Mouse (Mus musculus) splenic B cell, adult 2 months (primary cell): ENCODE data around the gene Tle3.

Source experiments
- DNase-seq: peaks from one replicate; pipeline ENCODE4 v3.0.0-alpha.2; 2011; ENCODE audit warnings: low read depth, low spot score
- H3K27me3 ChIP-seq: 2 replicates; pipeline ENCODE4 v1.6.1; 2012; ENCODE audit warnings: mild to moderate bottlenecking, low read length, moderate library complexity, mixed read lengths; ENCODE audit not compliant: control insufficient read depth, poor library complexity, insufficient read depth, severe bottlenecking
- H3K36me3 ChIP-seq: 2 replicates; pipeline ENCODE4 v1.6.1; 2012; ENCODE audit warnings: mild to moderate bottlenecking, low read length, moderate library complexity, mixed read lengths; ENCODE audit not compliant: control insufficient read depth, poor library complexity, insufficient read depth, severe bottlenecking

Tle3 gene

DNA sequence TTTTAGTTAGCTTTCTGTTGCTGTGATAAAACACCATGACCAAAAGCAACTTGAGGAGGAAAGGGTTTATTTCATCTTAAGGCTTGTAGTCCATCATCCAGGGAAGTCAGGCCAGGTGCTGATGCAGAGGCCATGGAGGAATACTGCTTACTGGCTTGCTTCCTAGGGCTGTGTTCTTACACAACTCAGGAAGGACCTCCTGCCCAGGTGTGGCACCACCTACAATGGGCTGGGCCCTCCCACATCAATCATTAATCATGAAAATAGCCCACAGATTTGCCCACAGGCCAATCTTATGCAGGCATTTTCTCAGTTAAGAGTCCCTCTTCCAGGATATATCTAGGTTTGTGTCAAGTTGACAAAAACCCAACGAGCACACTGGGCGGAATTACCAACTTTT is 31.8 kb upstream of the Tle3 start:
- H3K27me3 ChIP-seq = no peaks in the 10 kb centered on the region
- no peak for DNase-seq

DNA sequence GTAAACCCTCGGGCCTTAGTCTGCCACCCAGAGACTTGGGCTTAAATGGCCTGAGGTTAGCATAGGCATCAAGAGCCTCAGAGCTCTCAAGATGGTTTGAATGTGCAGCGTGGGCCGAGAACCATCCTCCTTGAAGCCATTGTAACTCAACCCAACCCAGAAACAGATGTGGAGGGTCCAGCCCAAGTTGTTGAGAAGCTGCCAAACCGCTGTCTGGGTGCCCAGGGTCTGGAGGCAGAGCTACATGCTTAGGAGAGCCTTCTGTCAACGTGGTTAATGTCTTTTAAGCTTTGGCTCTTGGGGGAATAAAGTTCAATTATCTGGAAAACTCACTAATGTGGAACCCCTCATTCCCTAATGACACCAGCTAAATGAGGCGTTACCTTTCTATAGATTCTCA is 29.9 kb upstream of the Tle3 start:
- no peak for DNase-seq
- Histone ChIP-seq H3K27me3 (no peaks in the 10 kb centered on the region), H3K36me3 (no peaks in the 10 kb centered on the region)

More for the DNA sequence above, 31.8 kb upstream of the Tle3 start:
- H3K36me3 ChIP-seq = no peaks in the 10 kb centered on the region

DNA sequence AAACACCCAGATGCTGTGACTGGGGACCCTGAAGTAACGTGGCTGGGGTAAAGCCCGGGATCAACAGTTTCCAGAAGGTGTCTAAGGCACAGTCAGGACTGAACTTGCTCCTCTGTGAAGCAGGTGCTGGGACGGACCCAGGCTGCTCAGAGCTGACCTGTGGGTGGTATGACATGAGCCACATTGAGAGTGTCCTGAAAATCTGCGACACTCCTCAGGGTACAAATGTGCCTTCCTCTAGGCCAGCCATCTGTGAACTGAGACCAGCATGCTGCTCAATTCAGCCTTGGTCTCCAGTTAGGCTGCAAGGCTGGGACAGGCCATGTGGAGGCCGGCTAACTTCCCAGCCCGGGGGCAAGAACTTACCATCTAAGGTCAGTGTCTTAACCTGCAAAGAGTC is 27.5 kb upstream of the Tle3 start:
- Histone ChIP-seq H3K36me3 (no peaks in the 10 kb centered on the region), H3K27me3 (no peaks in the 10 kb centered on the region)
- no peak for DNase-seq

DNA sequence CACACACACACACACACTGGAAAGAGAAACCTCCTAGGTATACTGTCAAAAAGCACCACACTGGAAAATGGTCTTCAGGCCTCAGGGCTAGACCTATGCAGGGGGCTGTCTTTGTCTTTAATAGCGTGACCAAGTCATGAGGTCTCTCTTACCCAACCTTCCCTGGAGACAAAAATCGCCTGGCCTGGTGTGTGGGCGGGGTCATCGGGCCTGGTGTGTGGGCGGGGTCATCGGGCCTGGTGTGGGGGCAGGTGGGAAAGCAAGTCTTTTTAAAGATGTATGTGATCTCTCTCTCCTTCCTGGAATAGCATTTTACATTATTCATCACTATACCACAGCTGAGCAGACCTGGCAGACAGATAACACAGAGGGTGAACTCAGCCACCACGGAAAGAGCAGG is 25.2 kb upstream of the Tle3 start:
- Histone ChIP-seq H3K36me3 (no peaks in the 10 kb centered on the region), H3K27me3 (no peaks in the 10 kb centered on the region)
- DNase-seq = peak; percentile 57

DNA sequence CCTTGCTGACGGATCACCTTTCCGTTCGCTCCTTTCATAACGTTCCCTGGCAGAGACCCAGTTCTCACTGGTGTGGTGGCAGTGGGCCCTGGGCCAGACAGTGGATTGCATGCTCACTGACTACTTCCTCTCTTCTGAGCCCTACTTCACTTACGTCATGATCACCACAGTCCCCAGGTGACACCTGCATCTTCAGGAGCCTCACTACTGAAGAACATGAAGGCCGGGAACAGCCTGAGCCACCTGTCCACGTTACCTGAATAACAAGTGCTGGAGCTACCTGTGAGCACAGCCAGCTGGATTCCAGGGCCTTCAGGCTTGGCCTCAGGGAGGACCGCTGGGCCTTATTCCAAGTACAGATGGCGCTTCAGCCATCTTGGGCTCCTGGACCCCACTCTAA is 24.1 kb upstream of the Tle3 start:
- peak; percentile 69 for DNase-seq
- Histone ChIP-seq H3K27me3 (no peaks in the 10 kb centered on the region), H3K36me3 (no peaks in the 10 kb centered on the region)

DNA sequence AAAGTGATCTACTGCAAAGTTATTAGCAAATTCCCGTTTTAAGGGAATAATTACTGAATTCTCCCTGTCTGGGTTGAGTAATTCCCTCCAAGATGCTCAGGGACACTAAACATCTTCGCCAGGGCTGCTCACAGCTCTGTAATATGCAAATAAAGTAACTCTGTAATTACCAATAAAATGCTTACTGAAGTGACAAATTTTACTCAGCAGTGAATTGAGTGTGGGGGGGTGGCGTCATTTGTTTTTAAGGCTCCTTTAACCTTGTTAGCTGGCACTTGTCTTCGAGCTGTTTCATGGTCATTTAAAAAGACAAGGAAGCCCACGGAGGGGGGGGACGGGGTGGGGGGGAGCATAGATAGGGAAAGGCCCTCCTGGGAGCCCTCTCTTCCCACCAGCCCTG is 23.6 kb upstream of the Tle3 start:
- no peaks in the 10 kb centered on the region for H3K27me3 ChIP-seq
- no peaks in the 10 kb centered on the region for H3K36me3 ChIP-seq
- DNase-seq = no peak

DNA sequence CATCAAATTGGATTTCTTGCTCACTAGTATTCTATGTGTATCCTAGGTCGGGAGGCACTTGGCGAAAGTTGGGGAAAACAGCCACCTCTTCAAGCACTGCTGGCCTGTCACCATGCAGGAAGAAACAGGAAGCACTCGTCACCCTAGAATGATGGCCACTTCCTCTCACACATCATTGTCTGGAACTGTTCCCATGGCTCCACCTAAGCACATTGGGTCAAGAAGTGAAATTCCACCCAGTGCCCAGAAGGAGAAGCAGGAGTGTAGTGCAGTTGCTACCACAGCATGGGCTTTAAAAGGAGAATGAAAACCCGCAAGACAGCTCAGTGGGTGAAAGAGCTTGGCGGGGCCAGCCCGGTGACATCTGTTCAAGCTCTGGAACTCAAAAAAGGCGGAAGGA is 22.5 kb upstream of the Tle3 start:
- H3K36me3 ChIP-seq = no peaks in the 10 kb centered on the region
- no peaks in the 10 kb centered on the region for H3K27me3 ChIP-seq
- DNase-seq = peak; percentile 56

GRCm38 (mm10) chr9:61351164-61351563 is 21.0 kb upstream of the Tle3 start:
- no peaks in the 10 kb centered on the region for H3K27me3 ChIP-seq
- no peak for DNase-seq
- H3K36me3 ChIP-seq = no peaks in the 10 kb centered on the region

DNA sequence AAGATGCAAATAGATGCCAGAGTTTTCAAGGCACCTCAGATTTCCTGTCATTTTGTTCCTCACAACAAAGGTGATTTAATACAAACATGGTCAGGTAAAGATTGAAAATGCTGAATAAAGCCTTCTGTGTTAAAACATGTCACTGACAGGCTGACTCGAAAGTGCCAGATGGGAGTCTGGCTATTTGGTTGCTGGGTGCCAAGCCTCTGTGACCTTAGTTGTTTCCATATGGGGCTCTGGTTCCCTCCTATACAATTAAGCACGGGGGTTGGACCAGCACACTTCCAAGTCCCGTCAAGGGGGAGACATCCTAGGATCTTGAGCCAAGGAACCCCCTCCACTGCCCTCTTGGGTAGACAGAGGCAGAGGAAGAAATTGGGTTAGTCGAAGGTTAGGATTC is 13.2 kb upstream of the Tle3 start:
- no peak for DNase-seq
- no peaks in the 10 kb centered on the region for H3K27me3 ChIP-seq
- H3K36me3 ChIP-seq = no peaks in the 10 kb centered on the region

DNA sequence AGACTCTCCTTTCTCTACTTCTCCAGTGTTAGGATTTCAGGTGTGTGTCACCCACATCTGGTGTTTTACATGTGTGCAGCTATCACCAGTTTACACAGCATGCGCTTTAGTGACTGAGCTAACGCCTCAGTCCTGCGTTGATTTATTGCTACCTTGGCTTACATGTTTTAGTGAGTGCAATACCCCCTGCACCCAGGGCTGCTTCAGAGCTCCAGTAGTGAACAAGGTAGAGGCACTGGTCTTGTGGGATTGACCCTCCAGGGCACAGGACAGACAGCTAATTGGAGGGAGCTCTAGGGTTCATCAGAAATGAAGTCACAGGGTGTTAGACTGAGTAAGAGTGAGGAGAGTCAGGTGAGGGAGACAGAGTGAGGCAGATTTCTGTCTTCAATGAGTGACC is 12.4 kb upstream of the Tle3 start:
- Histone ChIP-seq H3K27me3 (no peaks in the 10 kb centered on the region), H3K36me3 (no peaks in the 10 kb centered on the region)
- DNase-seq = no peak

- no peak for DNase-seq
- H3K27me3 ChIP-seq = no peaks in the 10 kb centered on the region
- H3K36me3 ChIP-seq = no peaks in the 10 kb centered on the region
These were observed 12.0 kb upstream of the Tle3 start for GRCm38 (mm10) chr9:61360163-61360562.

DNA sequence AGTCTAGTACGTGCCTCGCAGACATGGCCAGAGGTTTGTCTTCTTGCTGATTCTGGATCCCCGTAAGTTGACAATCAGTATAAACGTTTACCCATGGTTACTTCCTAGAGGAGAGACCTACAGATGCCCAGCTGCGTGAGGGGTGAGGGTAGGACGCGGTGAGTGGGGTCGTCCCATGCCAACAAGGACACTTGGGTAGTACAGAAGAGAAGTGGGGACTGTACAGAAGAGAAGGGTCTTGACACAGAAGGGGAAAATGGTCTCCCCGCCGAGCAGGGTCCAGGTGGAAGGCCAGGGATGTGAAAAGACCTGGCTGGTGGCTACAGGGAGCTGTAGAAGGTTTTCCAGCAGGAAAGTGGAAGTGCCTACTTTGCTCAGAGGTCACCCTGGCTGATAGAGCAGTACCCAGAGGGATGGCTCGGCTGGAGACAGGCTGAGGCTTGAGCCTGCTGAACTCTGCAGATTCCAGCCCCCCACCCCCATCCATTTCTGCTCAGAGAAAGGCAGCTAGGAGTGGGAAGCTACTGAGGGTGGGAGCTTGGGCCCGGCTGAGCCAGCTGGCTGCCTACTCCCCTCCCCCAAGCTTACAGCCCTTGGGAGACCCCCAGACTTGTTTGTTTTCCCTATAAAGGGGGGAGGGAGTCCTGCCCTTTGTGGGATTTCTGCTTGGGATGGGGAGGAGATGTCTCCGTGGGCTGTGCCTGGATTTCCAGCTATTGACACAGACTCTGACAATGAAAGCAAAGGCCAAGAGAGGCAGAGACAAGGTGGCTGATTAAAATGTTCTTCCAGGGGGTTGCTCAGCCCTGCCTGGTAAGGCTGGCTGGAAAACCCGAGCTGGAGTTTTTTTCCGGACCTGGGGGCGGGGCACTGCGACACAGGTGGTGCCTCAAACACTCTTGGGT is 11.2 kb upstream of the Tle3 start:
- H3K36me3 ChIP-seq = no peaks in the 10 kb centered on the region
- no peak for DNase-seq
- no peaks in the 10 kb centered on the region for H3K27me3 ChIP-seq

DNA sequence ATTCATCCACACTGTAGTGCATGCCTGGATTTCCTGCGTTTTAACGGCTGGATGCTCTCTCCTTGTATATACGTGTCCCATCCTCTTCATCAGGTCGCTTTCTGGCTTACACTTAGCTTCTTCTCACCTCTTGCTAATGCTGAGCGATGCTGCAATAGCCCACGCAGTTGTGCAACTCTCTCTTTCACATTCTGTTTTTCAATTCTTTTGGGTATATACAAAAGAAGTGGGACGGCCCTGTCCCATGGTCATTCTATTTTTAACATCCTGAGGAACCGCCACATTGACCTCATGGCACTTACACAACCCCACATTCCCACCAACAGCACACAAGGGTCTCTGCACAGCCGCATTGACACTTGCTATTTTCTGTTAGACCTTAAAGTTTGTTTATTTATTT is 9.0 kb upstream of the Tle3 start:
- DNase-seq = no peak

DNA sequence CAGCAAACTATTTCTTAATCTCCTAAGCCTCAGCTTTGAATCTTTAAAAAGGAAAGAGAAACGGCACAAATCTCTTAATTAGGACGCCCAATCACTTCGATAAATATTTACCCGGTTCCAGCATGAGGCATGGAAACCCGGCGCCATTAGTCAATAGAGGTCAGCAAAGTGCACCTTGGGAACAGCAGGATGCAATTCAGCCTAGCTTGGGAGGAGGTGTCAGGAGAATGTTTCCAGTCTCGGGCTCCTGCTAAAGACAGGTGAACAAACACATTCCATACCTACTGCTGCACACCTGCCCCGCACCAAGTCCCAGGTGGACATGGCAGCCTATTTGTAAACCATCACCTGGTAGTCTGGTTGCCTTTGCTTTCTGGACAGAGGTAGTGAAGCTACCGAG is 6.1 kb upstream of the Tle3 start:
- no peak for DNase-seq
- no peaks in the 10 kb centered on the region for H3K36me3 ChIP-seq
- no peaks in the 10 kb centered on the region for H3K27me3 ChIP-seq

More for the DNA sequence above, 9.0 kb upstream of the Tle3 start:
- Histone ChIP-seq H3K27me3 (no peaks in the 10 kb centered on the region), H3K36me3 (no peaks in the 10 kb centered on the region)

DNA sequence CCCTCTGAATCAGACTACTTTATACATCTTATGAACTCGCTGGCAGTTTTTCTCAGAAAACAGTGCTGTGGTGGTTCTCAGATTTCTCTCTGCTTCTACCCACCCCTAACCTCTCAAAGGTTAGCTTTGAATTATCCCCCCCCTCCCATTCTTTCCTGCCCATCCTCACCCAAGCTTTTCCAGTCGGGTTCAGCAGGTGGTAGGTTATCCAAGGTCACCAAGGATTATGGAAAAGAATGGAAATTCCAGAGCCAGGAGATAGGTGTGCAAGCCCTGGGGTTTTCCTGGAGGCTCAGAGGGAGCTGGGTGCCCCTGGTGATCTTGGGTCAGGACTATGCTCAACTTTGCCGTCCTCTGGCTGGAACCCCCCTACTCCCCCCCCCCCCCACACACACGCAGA is 5.0 kb upstream of the Tle3 start:
- no peak for DNase-seq
- Histone ChIP-seq H3K36me3 (no peaks in the 10 kb centered on the region), H3K27me3 (no peaks in the 10 kb centered on the region)
